Mouse (Mus musculus) forebrain, embryonic 14.5 days (tissue): ENCODE measurements around the gene Cilp. TPM values are rescaled to one million over a fixed set of nuclear protein-coding genes. Genes with fewer than 3 reads are reported as not detected.
A peak's percentile ranks its signal among the peaks of the same experiment; 100 is the strongest.
"Not testable (repeated sequence)": the region's sequence is repeated elsewhere in the genome, so short reads cannot be mapped to it uniquely, and the experiment has no call there.

ENCODE experiments used
- ATAC-seq: fragments of 200-750 bp; cut with Nextera tagmentation; 2 replicates; pipeline ENCODE4 v1.8.0; 2017; ENCODE audit warnings: mild to moderate bottlenecking, moderate library complexity
- DNase-seq: peaks from one replicate; pipeline ENCODE4 v3.0.0-alpha.2; 2015; ENCODE audit warnings: low spot score
- H3K27ac ChIP-seq: fragments of 300-500 bp; sonication (generic); 2 replicates; pipeline ENCODE4 v1.5.1; 2014; ENCODE audit warnings: low read depth, mild to moderate bottlenecking, control low read depth, low read length, moderate library complexity
- H3K27me3 ChIP-seq: fragments of 300-500 bp; sonication (generic); replicated peaks from 2 replicates; pipeline ENCODE4 v1.6.1; 2014; ENCODE audit warnings: low read length, control low read depth, mixed read lengths; ENCODE audit not compliant: control insufficient read depth, insufficient read depth
- H3K36me3 ChIP-seq: fragments of 300-500 bp; sonication (generic); 2 replicates; pipeline ENCODE4 v1.6.1; 2014; ENCODE audit warnings: low read length, control low read depth; ENCODE audit not compliant: control insufficient read depth, insufficient read depth
- H3K4me1 ChIP-seq: fragments of 300-500 bp; sonication (generic); 2 replicates; pipeline ENCODE4 v1.6.1; 2014; ENCODE audit warnings: antibody characterized with exemption, low read length, control low read depth; ENCODE audit not compliant: control insufficient read depth, insufficient read depth
- H3K4me2 ChIP-seq: fragments of 300-500 bp; sonication (generic); 2 replicates; pipeline ENCODE4 v1.6.1; 2014; ENCODE audit warnings: mild to moderate bottlenecking, control low read depth, low read length
- H3K4me3 ChIP-seq: fragments of 300-500 bp; sonication (generic); 2 replicates; pipeline ENCODE4 v1.5.1; 2014; ENCODE audit warnings: low read depth, low read length, control low read depth
- H3K9ac ChIP-seq: fragments of 300-500 bp; sonication (generic); 2 replicates; pipeline ENCODE4 v1.6.1; 2014; ENCODE audit warnings: mild to moderate bottlenecking, low read length, control low read depth, moderate library complexity
- H3K9me3 ChIP-seq: fragments of 300-500 bp; sonication (generic); replicated peaks from 2 replicates; pipeline ENCODE4 v1.6.1; 2016; ENCODE audit warnings: low read length, control low read depth, mixed read lengths; ENCODE audit not compliant: control insufficient read depth
- WGBS: fragments of 180-500 bp; shearing (Covaris S2); extraction: QIAGEN DNeasy Blood & Tissue Kit; methylation state at CpG from one replicate; pipeline ENCODE4 v1.1.7; 2014; 5-methylcytosine and 5-hydroxymethylcytosine counted together
- polyA plus RNA-seq: library from polyadenylated mRNA; unstranded; fragments of >200 nt; fragmentation: Nextera tagmentation; extraction: Ambion mirVana; gene quantifications from 2 replicates; pipeline ENCODE4 v1.2.1, GENCODE M21; 2014

The Cilp gene
- polyA plus RNA-seq = 0.20 and 0.30 TPM in 2 replicates

GRCm38 (mm10) chr9:65264959-65265358 lies at the start of gene Cilp:
Gene Cilp, plus strand, starts transcription at chr9:65265180.
- H3K27me3 ChIP-seq = no peaks in the 10 kb centered on the region
- peak within 1 kb of the TSS; percentile 15; the same call in 1 of the 2 replicates for H3K27ac ChIP-seq
- peak within 1 kb of the TSS; percentile 17; the same call in 1 of the 2 replicates for H3K9ac ChIP-seq

GRCm38 (mm10) chr9:65215494-65216126 lies 49.4 kb upstream of the Cilp start:
- Histone ChIP-seq H3K9me3 (no peaks in the 10 kb centered on the region), H3K27ac (peak overlapping the region; percentile 78), H3K4me1 (peaks cover 6% of the 10 kb centered on the region; the same call in 1 of the 2 replicates), H3K27me3 (no peaks in the 10 kb centered on the region), H3K4me3 (peak overlapping the region; percentile 65), H3K36me3 (no peaks in the 10 kb centered on the region), H3K4me2 (peak overlapping the region; percentile 90), H3K9ac (peak overlapping the region; percentile 81)
- 12% methylated on average over 31 of the region's 31 CpGs for WGBS
- DNase-seq (peak; percentile 34), ATAC-seq (peak; percentile 69; the same call in 1 of the 2 replicates)

More at GRCm38 (mm10) chr9:65264959-65265358, at the start of gene Cilp:
- peaks cover 12% of the 10 kb centered on the region; the same call in 1 of the 2 replicates for H3K4me1 ChIP-seq
- ATAC-seq (no peak), DNase-seq (peak; percentile 39)
- WGBS = 44% methylated on average over 5 of the region's 5 CpGs
- no peaks in the 10 kb centered on the region for H3K36me3 ChIP-seq
- no peaks in the 10 kb centered on the region for H3K9me3 ChIP-seq
- H3K4me2 ChIP-seq = no peak within 1 kb of the TSS
- H3K4me3 ChIP-seq = no peak within 1 kb of the TSS

- Histone ChIP-seq H3K27ac (no peak overlapping the region), H3K4me3 (no peak overlapping the region), H3K27me3 (no peaks in the 10 kb centered on the region), H3K4me2 (no peak overlapping the region), H3K9me3 (no peaks in the 10 kb centered on the region), H3K4me1 (peaks cover 6% of the 10 kb centered on the region; the same call in 1 of the 2 replicates), H3K36me3 (no peaks in the 10 kb centered on the region), H3K9ac (no peak overlapping the region)
- WGBS = 70% methylated on average over 8 of the region's 8 CpGs
- DNase-seq (no peak), ATAC-seq (no peak)
Observed at GRCm38 (mm10) chr9:65216972-65217371, 48.0 kb upstream of the Cilp start.

GRCm38 (mm10) chr9:65217661-65218060 lies 47.3 kb upstream of the Cilp start:
- Histone ChIP-seq H3K9me3 (no peaks in the 10 kb centered on the region), H3K27me3 (no peaks in the 10 kb centered on the region), H3K4me3 (no peak overlapping the region), H3K36me3 (no peaks in the 10 kb centered on the region), H3K4me1 (peaks cover 6% of the 10 kb centered on the region; the same call in 1 of the 2 replicates), H3K9ac (no peak overlapping the region), H3K27ac (no peak overlapping the region), H3K4me2 (no peak overlapping the region)
- 78% methylated on average over 6 of the region's 6 CpGs for WGBS
- ATAC-seq (no peak), DNase-seq (no peak)

DNA sequence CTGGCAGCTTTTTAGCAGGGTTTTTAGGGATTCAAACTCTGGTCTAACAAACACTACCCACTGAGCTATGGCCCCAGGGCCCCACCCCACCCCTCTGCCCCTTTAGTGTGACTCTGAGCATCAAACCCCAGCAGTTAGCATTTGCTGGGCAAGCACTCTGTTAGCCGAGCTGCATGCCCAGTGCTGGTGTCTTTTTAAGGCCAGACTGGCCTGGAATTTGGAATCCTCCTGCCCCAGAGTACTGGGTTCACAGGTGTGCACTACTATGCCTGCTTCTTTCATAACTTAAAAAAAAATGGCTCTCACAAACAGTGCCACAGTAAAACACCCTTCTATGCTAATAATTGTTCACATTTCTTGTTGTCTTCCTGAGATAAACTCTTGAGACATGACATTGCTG lies 46.1 kb upstream of the Cilp start:
- Histone ChIP-seq H3K27me3 (no peaks in the 10 kb centered on the region), H3K4me3 (no peak overlapping the region), H3K4me1 (peaks cover 6% of the 10 kb centered on the region; the same call in 1 of the 2 replicates), H3K27ac (no peak overlapping the region), H3K9ac (no peak overlapping the region), H3K36me3 (no peaks in the 10 kb centered on the region), H3K4me2 (no peak overlapping the region), H3K9me3 (no peaks in the 10 kb centered on the region)
- 56% methylated on average over 1 of the region's 1 CpGs for WGBS
- ATAC-seq (no peak), DNase-seq (no peak)

DNA sequence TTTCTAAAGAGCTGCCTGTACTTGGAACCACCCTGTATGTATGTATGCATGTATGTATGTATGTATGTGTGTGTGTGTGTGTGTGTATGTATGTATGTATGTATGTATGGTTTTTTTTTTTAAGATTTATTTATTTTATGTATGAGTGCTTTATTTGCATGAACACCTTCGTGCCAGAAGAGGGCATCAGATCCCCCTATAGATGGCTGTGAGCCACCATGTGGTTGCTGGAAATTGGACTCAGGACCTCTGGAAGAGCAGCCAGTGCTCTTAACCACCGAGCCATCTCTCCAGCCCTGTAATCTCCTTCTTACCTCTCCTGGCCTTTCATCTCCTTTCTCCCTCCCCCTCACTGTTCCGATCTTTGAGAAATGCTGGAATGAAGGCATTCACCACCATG lies 44.6 kb upstream of the Cilp start:
- H3K27ac ChIP-seq, ATAC-seq: not testable (repeated sequence)
- WGBS = 40% methylated on average over 3 of the region's 3 CpGs

DNA sequence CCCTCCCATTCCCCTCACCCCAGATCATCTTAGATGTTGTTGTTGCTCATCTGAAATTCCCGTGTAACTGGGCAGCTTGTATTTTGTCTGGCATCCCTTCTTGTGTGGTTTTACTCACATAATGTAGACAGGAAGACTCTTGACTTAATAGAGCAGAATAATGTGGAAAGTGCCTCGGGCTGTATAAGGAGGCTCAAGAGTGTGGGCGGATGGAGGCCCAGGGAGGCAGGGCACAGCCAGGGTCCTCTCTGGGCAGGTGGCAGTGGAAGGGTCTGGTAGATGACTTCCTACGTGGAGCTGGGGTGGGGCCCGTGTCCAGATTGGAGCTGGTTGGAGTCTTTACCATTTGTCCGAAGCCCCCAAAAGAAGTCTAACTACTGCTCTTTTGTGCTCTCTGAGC lies 41.1 kb upstream of the Cilp start:
- no peak overlapping the region for H3K4me3 ChIP-seq
- 79% methylated on average over 6 of the region's 6 CpGs for WGBS
- H3K4me1 ChIP-seq = no peaks in the 10 kb centered on the region
- H3K9me3 ChIP-seq = no peaks in the 10 kb centered on the region
- no peak overlapping the region for H3K4me2 ChIP-seq
- DNase-seq (no peak), ATAC-seq (no peak)
- no peak overlapping the region for H3K9ac ChIP-seq
- H3K36me3 ChIP-seq = no peaks in the 10 kb centered on the region
- H3K27me3 ChIP-seq = no peaks in the 10 kb centered on the region
- H3K27ac ChIP-seq = no peak overlapping the region

More for the DNA sequence above, 44.6 kb upstream of the Cilp start:
- H3K4me3 ChIP-seq, H3K4me2 ChIP-seq, H3K4me1 ChIP-seq, H3K9me3 ChIP-seq, H3K27me3 ChIP-seq, H3K9ac ChIP-seq, DNase-seq, H3K36me3 ChIP-seq: not testable (repeated sequence)

DNA sequence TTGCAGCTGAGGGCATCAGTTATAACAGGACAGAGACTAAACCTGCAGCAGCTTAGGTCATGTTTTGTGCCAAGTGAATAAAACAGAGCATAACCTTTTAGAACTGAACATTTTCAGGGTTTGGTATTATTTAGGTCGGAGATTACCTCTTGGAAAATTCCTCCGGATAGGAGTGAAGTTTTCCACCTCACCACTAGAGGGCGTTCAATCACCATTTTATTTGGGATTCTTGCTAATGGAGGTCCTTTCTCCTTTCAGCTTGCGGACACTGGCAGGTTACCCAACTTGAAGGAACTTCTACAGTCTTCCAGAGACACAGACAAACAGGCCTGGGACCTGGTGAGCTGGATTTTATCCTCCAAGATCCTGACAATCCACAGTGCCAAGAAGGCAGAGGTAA lies 39.2 kb upstream of the Cilp start:
- Histone ChIP-seq H3K4me3 (no peak overlapping the region), H3K9ac (no peak overlapping the region), H3K4me1 (no peaks in the 10 kb centered on the region), H3K4me2 (no peak overlapping the region), H3K27ac (no peak overlapping the region), H3K9me3 (no peaks in the 10 kb centered on the region), H3K36me3 (no peaks in the 10 kb centered on the region), H3K27me3 (no peaks in the 10 kb centered on the region)
- ATAC-seq (no peak), DNase-seq (peak; percentile 64)
- 27% methylated on average over 4 of the region's 4 CpGs for WGBS

- Histone ChIP-seq H3K27ac (no peak overlapping the region), H3K9me3 (no peaks in the 10 kb centered on the region), H3K9ac (no peak overlapping the region), H3K27me3 (no peaks in the 10 kb centered on the region), H3K4me3 (no peak overlapping the region), H3K4me2 (no peak overlapping the region), H3K36me3 (no peaks in the 10 kb centered on the region), H3K4me1 (no peaks in the 10 kb centered on the region)
- ATAC-seq (no peak), DNase-seq (no peak)
- WGBS = 78% methylated on average over 6 of the region's 6 CpGs
Observed at GRCm38 (mm10) chr9:65230250-65230649, 34.7 kb upstream of the Cilp start.
